Mouse (Mus musculus) MEL (cell line): ENCODE measurements around the gene Pfkm. TPM values are rescaled to one million over a fixed set of nuclear protein-coding genes. Genes with fewer than 3 reads are reported as not detected.

Experiments used
- DNase-seq: peaks from one replicate; pipeline ENCODE4 v3.0.0; 2011; ENCODE audit warnings: low read depth, low spot score
- H3K27ac ChIP-seq: 2 replicates; pipeline ENCODE4 v1.5.1; 2012; ENCODE audit warnings: low read depth, mild to moderate bottlenecking, control low read depth, low read length, moderate library complexity; ENCODE audit not compliant: control insufficient read depth
- H3K27me3 ChIP-seq, 2 experiments: fragments of 150-350 bp in 1 of 2; sonication (generic) in 1 of 2; 2 replicates each; pipeline ENCODE4 v1.6.1; 2012; ENCODE audit warnings: low read length in 2 of 2, mild to moderate bottlenecking in 2 of 2, improper control_type of control experiment in 1 of 2, moderate library complexity in 1 of 2; ENCODE audit not compliant: insufficient read depth in 2 of 2, control insufficient read depth in 1 of 2
- H3K36me3 ChIP-seq, 2 experiments: 2 replicates each; pipeline ENCODE4 v1.6.1; 2012 to 2014; ENCODE audit warnings: low read length in 2 of 2, improper control_type of control experiment in 1 of 2, inconsistent platforms in 1 of 2, mild to moderate bottlenecking in 1 of 2; ENCODE audit not compliant: insufficient read depth in 2 of 2, control insufficient read depth in 1 of 2
- H3K4me1 ChIP-seq, 2 experiments: fragments of 150-350 bp in 1 of 2; sonication (generic) in 1 of 2; 2 replicates each; pipeline ENCODE4 v1.6.1; 2012; ENCODE audit warnings: low read length in 2 of 2, improper control_type of control experiment in 1 of 2, mild to moderate bottlenecking in 1 of 2; ENCODE audit not compliant: insufficient read depth in 2 of 2, control insufficient read depth in 1 of 2
- H3K4me3 ChIP-seq, 2 experiments: fragments of 150-350 bp in 1 of 2; sonication (generic) in 1 of 2; 2 replicates each; pipeline ENCODE4 v1.5.1; 2012; ENCODE audit warnings: low read depth in 2 of 2, low read length in 2 of 2, mild to moderate bottlenecking in 2 of 2, moderate library complexity in 2 of 2, control low read depth in 1 of 2, improper control_type of control experiment in 1 of 2; ENCODE audit not compliant: control insufficient read depth in 1 of 2, insufficient read depth in 1 of 2
- H3K79me2 ChIP-seq: 2 replicates; pipeline ENCODE4 v1.6.1; 2012; ENCODE audit warnings: mild to moderate bottlenecking, low read length, moderate library complexity; ENCODE audit not compliant: control insufficient read depth, poor library complexity, insufficient read depth
- H3K9ac ChIP-seq: 2 replicates; pipeline ENCODE4 v1.6.1; 2012; ENCODE audit warnings: low read depth, mild to moderate bottlenecking, control low read depth, low read length, moderate library complexity; ENCODE audit not compliant: control insufficient read depth, poor library complexity, severe bottlenecking
- H3K9me3 ChIP-seq: fragments of 150-350 bp; sonication (generic); replicated peaks from 2 replicates; pipeline ENCODE4 v1.6.1; 2012; ENCODE audit warnings: mild to moderate bottlenecking, low read length, improper control_type of control experiment, moderate library complexity; ENCODE audit not compliant: insufficient read depth
- BHLHE40 ChIP-seq: IDR thresholded peaks from 2 replicates; pipeline ENCODE4 v1.6.1; 2012; ENCODE audit warnings: low read depth, mild to moderate bottlenecking, inconsistent platforms, low read length, improper control_type of control experiment, borderline replicate concordance
- CHD1 ChIP-seq: IDR thresholded peaks from 2 replicates; pipeline ENCODE4 v1.6.1; 2012; ENCODE audit warnings: low read depth, mild to moderate bottlenecking, inconsistent platforms, low read length, improper control_type of control experiment
- CHD2 ChIP-seq: IDR thresholded peaks from 2 replicates; pipeline ENCODE4 v1.6.1; 2011; ENCODE audit warnings: low read length, improper control_type of control experiment
- CTCF ChIP-seq, 3 experiments: IDR thresholded peaks in 2 of 3; conservative IDR thresholded peaks in 1 of 3; 2 replicates each; pipeline ENCODE4 v1.5.1; 2011 to 2012; ENCODE audit warnings: low read length in 3 of 3, low read depth in 2 of 3, mild to moderate bottlenecking in 2 of 3, improper control_type of control experiment in 1 of 3, inconsistent platforms in 1 of 3, mixed read lengths in 1 of 3, moderate library complexity in 1 of 3; ENCODE audit not compliant: control insufficient read depth in 1 of 3, insufficient read depth in 1 of 3, poor library complexity in 1 of 3, severe bottlenecking in 1 of 3
- E2F4 ChIP-seq: IDR thresholded peaks from 2 replicates; pipeline ENCODE4 v1.6.1; 2011; ENCODE audit warnings: low read depth, low read length, improper control_type of control experiment, borderline replicate concordance
- ELF1 ChIP-seq: IDR thresholded peaks from 2 replicates; pipeline ENCODE4 v1.6.1; 2014; ENCODE audit warnings: low read depth, mild to moderate bottlenecking, inconsistent platforms, low read length, improper control_type of control experiment, moderate library complexity
- EP300 ChIP-seq, 2 experiments: IDR thresholded peaks; 2 replicates each; pipeline ENCODE4 v1.6.1; 2011; ENCODE audit warnings: improper control_type of control experiment in 2 of 2, low read length in 2 of 2, low read depth in 1 of 2, mild to moderate bottlenecking in 1 of 2
- ETS1 ChIP-seq: IDR thresholded peaks from 2 replicates; pipeline ENCODE4 v1.6.1; 2012; ENCODE audit warnings: low read depth, mild to moderate bottlenecking, inconsistent platforms, low read length, improper control_type of control experiment, moderate library complexity
- GABPA ChIP-seq: IDR thresholded peaks from 2 replicates; pipeline ENCODE4 v1.6.1; 2012; ENCODE audit warnings: low read depth, mild to moderate bottlenecking, inconsistent platforms, low read length, improper control_type of control experiment, moderate library complexity
- HCFC1 ChIP-seq: IDR thresholded peaks from 2 replicates; pipeline ENCODE4 v1.6.1; 2012; ENCODE audit warnings: low read depth, mild to moderate bottlenecking, inconsistent platforms, low read length, improper control_type of control experiment, moderate library complexity
- JUND ChIP-seq: IDR thresholded peaks from 2 replicates; pipeline ENCODE4 v1.6.1; 2011; ENCODE audit warnings: low read depth, mild to moderate bottlenecking, improper control_type of control experiment, low read length
- KAT2A ChIP-seq: conservative IDR thresholded peaks from 2 replicates; pipeline ENCODE4 v1.6.1; 2012; ENCODE audit warnings: low read depth, low read length, improper control_type of control experiment, inconsistent platforms
- MAFK ChIP-seq: IDR thresholded peaks from 2 replicates; pipeline ENCODE4 v1.6.1; 2011; ENCODE audit warnings: low read depth, mild to moderate bottlenecking, low read length, improper control_type of control experiment, borderline replicate concordance
- MAX ChIP-seq: IDR thresholded peaks from 2 replicates; pipeline ENCODE4 v1.6.1; 2011; ENCODE audit warnings: low read length, improper control_type of control experiment
- MAZ ChIP-seq: IDR thresholded peaks from 2 replicates; pipeline ENCODE4 v1.6.1; 2012; ENCODE audit warnings: low read depth, mild to moderate bottlenecking, inconsistent platforms, low read length, improper control_type of control experiment
- MEF2A ChIP-seq: IDR thresholded peaks from 2 replicates; pipeline ENCODE4 v1.6.1; 2014; ENCODE audit warnings: low read depth, mild to moderate bottlenecking, inconsistent platforms, low read length, improper control_type of control experiment; ENCODE audit not compliant: poor library complexity, insufficient replicate concordance, severe bottlenecking; ENCODE audit errors: extremely low read depth
- MXI1 ChIP-seq: IDR thresholded peaks from 2 replicates; pipeline ENCODE4 v1.6.1; 2011; ENCODE audit warnings: mild to moderate bottlenecking, low read depth, low read length, improper control_type of control experiment
- MYB ChIP-seq: IDR thresholded peaks from 2 replicates; pipeline ENCODE4 v1.6.1; 2011; ENCODE audit warnings: mild to moderate bottlenecking, low read depth, low read length, improper control_type of control experiment
- MYC ChIP-seq: IDR thresholded peaks from 2 replicates; pipeline ENCODE4 v1.6.1; 2011; ENCODE audit warnings: low read depth, mild to moderate bottlenecking, low read length, improper control_type of control experiment, moderate library complexity
- NELFE ChIP-seq: IDR thresholded peaks from 2 replicates; pipeline ENCODE4 v1.6.1; 2011; ENCODE audit warnings: low read depth, low read length, improper control_type of control experiment
- POLR2A ChIP-seq, 2 experiments: IDR thresholded peaks; 2 replicates each; pipeline ENCODE4 v1.6.1; 2011 to 2012; ENCODE audit warnings: low read length in 2 of 2, mild to moderate bottlenecking in 2 of 2, control low read depth in 1 of 2, improper control_type of control experiment in 1 of 2, low read depth in 1 of 2, moderate library complexity in 1 of 2; ENCODE audit not compliant: control insufficient read depth in 1 of 2, insufficient read depth in 1 of 2, poor library complexity in 1 of 2
- POLR2AphosphoS2 ChIP-seq: IDR thresholded peaks from 2 replicates; pipeline ENCODE4 v1.6.1; 2011; ENCODE audit warnings: low read length, improper control_type of control experiment
- POLR2AphosphoS5 ChIP-seq: IDR thresholded peaks from 2 replicates; pipeline ENCODE4 v1.6.1; 2012; ENCODE audit warnings: low read depth, borderline replicate concordance, mild to moderate bottlenecking, inconsistent platforms, low read length, moderate library complexity, mixed read lengths
- RAD21 ChIP-seq: IDR thresholded peaks from 2 replicates; pipeline ENCODE4 v1.6.1; 2011; ENCODE audit warnings: mild to moderate bottlenecking, low read depth, low read length, improper control_type of control experiment
- RCOR1 ChIP-seq: IDR thresholded peaks from 2 replicates; pipeline ENCODE4 v1.6.1; 2012; ENCODE audit warnings: low read depth, mild to moderate bottlenecking, inconsistent platforms, low read length, improper control_type of control experiment
- SMC3 ChIP-seq: IDR thresholded peaks from 2 replicates; pipeline ENCODE4 v1.6.1; 2011; ENCODE audit warnings: low read depth, low read length, improper control_type of control experiment
- TAL1 ChIP-seq: IDR thresholded peaks from 2 replicates; pipeline ENCODE4 v1.6.1; 2012; ENCODE audit warnings: mild to moderate bottlenecking, inconsistent platforms, low read length, moderate library complexity, mixed read lengths
- TBP ChIP-seq: IDR thresholded peaks from 2 replicates; pipeline ENCODE4 v1.8.0; 2011; ENCODE audit warnings: low read depth, low read length, improper control_type of control experiment
- TCF12 ChIP-seq: IDR thresholded peaks from 2 replicates; pipeline ENCODE4 v1.6.1; 2014; ENCODE audit warnings: low read depth, mild to moderate bottlenecking, inconsistent platforms, low read length, improper control_type of control experiment, moderate library complexity
- USF1 ChIP-seq: IDR thresholded peaks from 2 replicates; pipeline ENCODE4 v1.6.1; 2014; ENCODE audit warnings: low read depth, mild to moderate bottlenecking, inconsistent platforms, low read length, improper control_type of control experiment, moderate library complexity
- USF2 ChIP-seq, 2 experiments: IDR thresholded peaks; 2 replicates each; pipeline ENCODE4 v1.6.1; 2011 to 2012; ENCODE audit warnings: improper control_type of control experiment in 2 of 2, low read length in 2 of 2, borderline replicate concordance in 1 of 2, inconsistent platforms in 1 of 2, low read depth in 1 of 2, mild to moderate bottlenecking in 1 of 2; ENCODE audit not compliant: insufficient read depth in 1 of 2
- ZC3H11A ChIP-seq: IDR thresholded peaks from 2 replicates; pipeline ENCODE4 v1.6.1; 2012; ENCODE audit warnings: low read depth, mild to moderate bottlenecking, inconsistent platforms, low read length, improper control_type of control experiment
- ZKSCAN1 ChIP-seq: IDR thresholded peaks from 2 replicates; pipeline ENCODE4 v1.6.1; 2012; ENCODE audit warnings: low read depth, mild to moderate bottlenecking, inconsistent platforms, low read length, improper control_type of control experiment, moderate library complexity
- ZMIZ1 ChIP-seq: IDR thresholded peaks from 2 replicates; pipeline ENCODE4 v1.6.1; 2012; ENCODE audit warnings: low read depth, mild to moderate bottlenecking, inconsistent platforms, low read length, improper control_type of control experiment, moderate library complexity
- ZNF384 ChIP-seq: IDR thresholded peaks from 2 replicates; pipeline ENCODE4 v1.6.1; 2012; ENCODE audit warnings: low read depth, mild to moderate bottlenecking, inconsistent platforms, low read length, improper control_type of control experiment
- polyA plus RNA-seq, 2 experiments: library from polyadenylated mRNA; stranded (reverse) in 1 of 2; unstranded in 1 of 2; fragments of >175 nt in 1 of 2; fragments of >200 nt in 1 of 2; gene quantifications; 2 replicates each; pipeline versions ENCODE4 v1.2.1 to v1.2.4; 2012; ENCODE audit warnings: low replicate concordance in 2 of 2, low read depth in 1 of 2; ENCODE audit not compliant: insufficient read length in 2 of 2, insufficient read depth in 1 of 2, missing spikeins in 1 of 2
- total RNA-seq: library from RNA; depleted of rRNA; stranded (reverse); fragments of 300-350 nt; gene quantifications from 2 replicates; pipeline ENCODE4 v1.2.3, GENCODE M21; 2012; rRNA removed

The Pfkm gene
- total RNA-seq (96.0 and 150 TPM in 2 replicates), polyA plus RNA-seq (100 to 1,000 TPM in 1 of 2 experiments, not detected in 1; 125 TPM)

GRCm38 (mm10) chr15:98092372-98093120 lies at the start of gene Pfkm:
Pfkm (plus strand) TSS chr15:98092589.
- peak; percentile 84 for DNase-seq
- peak within 1 kb of the TSS; percentile 89 for H3K9ac ChIP-seq
- H3K4me1 ChIP-seq, result peaks cover 22 to 23% of the 10 kb centered on the region in 2 experiments
- H3K4me3 ChIP-seq, result peak within 1 kb of the TSS; percentile 82 to 83
- H3K27ac ChIP-seq, result peak within 1 kb of the TSS; percentile 97
- H3K36me3 ChIP-seq, result peaks cover 8 to 35% of the 10 kb centered on the region in 2 experiments
- no peaks in the 10 kb centered on the region for H3K27me3 ChIP-seq
- H3K9me3 ChIP-seq, result no peaks in the 10 kb centered on the region
- peaks cover 56% of the 10 kb centered on the region for H3K79me2 ChIP-seq
- peak; percentile 77 for TF ChIP-seq E2F4
- TF ChIP-seq NELFE, result no peak; the same call in 1 of the 2 replicates
- TF ChIP-seq CHD1, result no peak; the same call in 1 of the 2 replicates
- TF ChIP-seq JUND, result no peak; the same call in 1 of the 2 replicates
- TF ChIP-seq USF1, result peak; percentile 86
- TF ChIP-seq ELF1, result no peak
- TF ChIP-seq MAFK, result peak; percentile 83
- TF ChIP-seq RAD21, result no peak
- TF ChIP-seq USF2 (IDR thresholded peaks at IDR 0.05; ENCODE audit: borderline replicate concordance in 1 of 2, insufficient read depth in 1 of 2, low read depth in 1 of 2, low read length in 2 of 2), result no peak
- peak; percentile 61 for TF ChIP-seq KAT2A
- no peak for TF ChIP-seq ZKSCAN1
- peak; percentile 39 to 52; a peak in 2 of 4 replicates for TF ChIP-seq POLR2A (IDR thresholded peaks at IDR 0.05; ENCODE audit: control insufficient read depth in 1 of 2, insufficient read depth in 1 of 2, low read depth in 1 of 2, low read length in 2 of 2, poor library complexity in 1 of 2)
- TF ChIP-seq SMC3, result no peak
- peak; percentile 72 for TF ChIP-seq TAL1
- peak; percentile 87 for TF ChIP-seq TBP
- peak; percentile 70; the same call in 1 of the 2 replicates for TF ChIP-seq HCFC1
- TF ChIP-seq GABPA, result no peak
- peak; percentile 68; the same call in 1 of the 2 replicates for TF ChIP-seq MYB
- TF ChIP-seq MEF2A, result peak; percentile 47; the same call in 1 of the 2 replicates
- peak; percentile 100 for TF ChIP-seq BHLHE40
- peak; percentile 97 for TF ChIP-seq ETS1
- no peak for TF ChIP-seq ZC3H11A
- peak; percentile 99 for TF ChIP-seq MYC
- peak; percentile 76 for TF ChIP-seq ZMIZ1
- TF ChIP-seq EP300 (IDR thresholded peaks at IDR 0.05; ENCODE audit: low read depth in 1 of 2, low read length in 2 of 2), result peak; percentile 98 to 99
- TF ChIP-seq POLR2AphosphoS2, result peak; percentile 79; the same call in 1 of the 2 replicates
- peak; percentile 96 for TF ChIP-seq RCOR1
- TF ChIP-seq CHD2, result no peak
- TF ChIP-seq CTCF (IDR thresholded peaks at IDR 0.05 in 2 of 3, conservative IDR thresholded peaks at IDR 0.05 in 1 of 3; ENCODE audit: control insufficient read depth in 1 of 3, insufficient read depth in 1 of 3, low read depth in 2 of 3, low read length in 3 of 3, poor library complexity in 1 of 3, severe bottlenecking in 1 of 3), result no peak
- no peak for TF ChIP-seq POLR2AphosphoS5
- TF ChIP-seq MXI1, result peak; percentile 99
- peak; percentile 72; the same call in 1 of the 2 replicates for TF ChIP-seq MAZ
- peak; percentile 94 for TF ChIP-seq MAX
- peak; percentile 46; the same call in 1 of the 2 replicates for TF ChIP-seq ZNF384
- TF ChIP-seq TCF12, result peak; percentile 99
